Mouse (Mus musculus) spleen, adult 2 months (tissue): ENCODE measurements around the gene Ppcdc. TPM values are rescaled to one million over a fixed set of nuclear protein-coding genes. Genes with fewer than 3 reads are reported as not detected.
A peak's percentile ranks its signal among the peaks of the same experiment; 100 is the strongest.

Experiments
- DNase-seq, 2 experiments: peaks; one replicate each; pipeline versions ENCODE4 v3.0.0 to v3.0.0-alpha.2; 2012 to 2021; ENCODE audit warnings: low spot score in 2 of 2, low read depth in 1 of 2
- H3K27ac ChIP-seq: fragments of 200-500 bp; 2 replicates; pipeline ENCODE4 v1.5.1; 2012; ENCODE audit warnings: low read length, inconsistent platforms; ENCODE audit not compliant: insufficient read depth
- H3K27me3 ChIP-seq: fragments of 200-500 bp; 2 replicates; pipeline ENCODE4 v1.6.1; 2012; ENCODE audit warnings: mild to moderate bottlenecking, moderate library complexity, low read length, inconsistent platforms; ENCODE audit not compliant: control insufficient read depth, insufficient read depth
- H3K36me3 ChIP-seq: fragments of 200-500 bp; 2 replicates; pipeline ENCODE4 v1.6.1; 2012; ENCODE audit warnings: mild to moderate bottlenecking, low read length, inconsistent platforms; ENCODE audit not compliant: control insufficient read depth, insufficient read depth
- H3K4me1 ChIP-seq: fragments of 200-500 bp; 2 replicates; pipeline ENCODE4 v1.6.1; 2011; ENCODE audit warnings: inconsistent platforms; ENCODE audit not compliant: control insufficient read depth, insufficient read depth, insufficient read length
- H3K4me3 ChIP-seq: fragments of 200-500 bp; 2 replicates; pipeline ENCODE4 v1.5.1; 2011; ENCODE audit warnings: mild to moderate bottlenecking, inconsistent platforms; ENCODE audit not compliant: insufficient read depth, insufficient read length; ENCODE audit errors: extremely low read depth
- CTCF ChIP-seq: fragments of 200-500 bp; IDR thresholded peaks from 2 replicates; pipeline ENCODE4 v1.5.1; 2011; ENCODE audit warnings: mild to moderate bottlenecking, inconsistent platforms; ENCODE audit not compliant: insufficient read depth, insufficient read length, insufficient replicate concordance; ENCODE audit errors: extremely low read depth
- POLR2A ChIP-seq: fragments of 200-500 bp; IDR thresholded peaks from 2 replicates; pipeline ENCODE4 v1.6.1; 2011; ENCODE audit warnings: low read depth, low read length, inconsistent platforms
- WGBS: fragments of 180-500 bp; shearing (Covaris S2); methylation state at CpG from one replicate; pipeline ENCODE4 v1.1.7; 2018; 5-methylcytosine and 5-hydroxymethylcytosine counted together
- polyA plus RNA-seq: library from polyadenylated mRNA; depleted of rRNA; stranded (reverse); fragments of >200 nt; gene quantifications from 2 replicates; pipeline ENCODE4 v1.2.3, GENCODE M21; 2012; rRNA removed

Ppcdc gene
- polyA plus RNA-seq, 1 experiment = 67.0 TPM

GRCm38 (mm10) chr9:57340361-57340760 lies 99.6 kb downstream of the Ppcdc start:
- DNase-seq = no peak
- H3K4me1 ChIP-seq = peaks cover 3% of the 10 kb centered on the region; the same call in 1 of the 2 replicates
- no peak overlapping the region for H3K27ac ChIP-seq
- H3K36me3 ChIP-seq = no peaks in the 10 kb centered on the region
- no peaks in the 10 kb centered on the region for H3K27me3 ChIP-seq
- TF ChIP-seq POLR2A = no peak
- TF ChIP-seq CTCF = no peak
- WGBS = 52% methylated on average over 5 of the region's 5 CpGs
- H3K4me3 ChIP-seq = no peak overlapping the region

GRCm38 (mm10) chr9:57339577-57340210 lies 100.2 kb downstream of the Ppcdc start:
- TF ChIP-seq POLR2A = no peak
- TF ChIP-seq CTCF = no peak
- Histone ChIP-seq H3K4me1 (peaks cover 3% of the 10 kb centered on the region; the same call in 1 of the 2 replicates), H3K36me3 (no peaks in the 10 kb centered on the region), H3K4me3 (no peak overlapping the region), H3K27ac (peak overlapping the region; percentile 58), H3K27me3 (no peaks in the 10 kb centered on the region)
- WGBS = 11% methylated on average over 5 of the region's 5 CpGs
- DNase-seq = peak; percentile 22 to 63

- no peak for TF ChIP-seq CTCF
- no peak for TF ChIP-seq POLR2A
- H3K36me3 ChIP-seq = no peaks in the 10 kb centered on the region
- no peaks in the 10 kb centered on the region for H3K27me3 ChIP-seq
Observed at GRCm38 (mm10) chr9:57338706-57339105, 101.2 kb downstream of the Ppcdc start.

More at GRCm38 (mm10) chr9:57338706-57339105, 101.2 kb downstream of the Ppcdc start:
- no peak overlapping the region for H3K4me3 ChIP-seq
- whole genome bisulfite sequencing = 81% methylated on average over 1 of the region's 1 CpGs
- H3K27ac ChIP-seq = no peak overlapping the region
- no peak for DNase-seq
- peaks cover 3% of the 10 kb centered on the region; the same call in 1 of the 2 replicates for H3K4me1 ChIP-seq

Other genes with a start within 250 kb of the Ppcdc start
- gene Trcg1, start 203.6 kb downstream of the Ppcdc start, polyA plus RNA-seq = not detected in 2 replicates
- 20.3 and 21.6 TPM in 2 replicates for gene 1700017B05Rik, start 177.5 kb downstream of the Ppcdc start, polyA plus RNA-seq
- 12.4 and 19.3 TPM in 2 replicates for gene Scamp5, start 27.9 kb upstream of the Ppcdc start, polyA plus RNA-seq
- 0.22 and 0.33 TPM in 2 replicates for gene Rpp25, start 63.9 kb upstream of the Ppcdc start, polyA plus RNA-seq
- gene Cox5a, start 81.2 kb upstream of the Ppcdc start, polyA plus RNA-seq = 135 and 219 TPM in 2 replicates
- 4.1 and 14.5 TPM in 2 replicates for gene Fam219b, start 97.4 kb upstream of the Ppcdc start, polyA plus RNA-seq
- 13.0 and 16.7 TPM in 2 replicates for gene Mpi, start 112.6 kb upstream of the Ppcdc start, polyA plus RNA-seq
- 79.2 and 88.4 TPM in 2 replicates for gene Scamp2, start 120.8 kb upstream of the Ppcdc start, polyA plus RNA-seq
- gene Ulk3, start 149.3 kb upstream of the Ppcdc start, polyA plus RNA-seq = 44.5 and 47.6 TPM in 2 replicates
- not detected in 2 replicates for gene Cplx3, start 166.2 kb upstream of the Ppcdc start, polyA plus RNA-seq
- gene Lman1l, start 180.7 kb upstream of the Ppcdc start, polyA plus RNA-seq = 0.09 and 0.16 TPM in 2 replicates
- 233 and 265 TPM in 2 replicates for gene Csk, start 213.5 kb upstream of the Ppcdc start, polyA plus RNA-seq
- not detected in 2 replicates for gene Cyp1a2, start 243.6 kb upstream of the Ppcdc start, polyA plus RNA-seq
- gene Cyp1a1, start 247.8 kb upstream of the Ppcdc start, polyA plus RNA-seq = 0.13 and 0.15 TPM in 2 replicates